Mouse (Mus musculus): ENCODE measurements around the gene Tcp1.

DNA sequence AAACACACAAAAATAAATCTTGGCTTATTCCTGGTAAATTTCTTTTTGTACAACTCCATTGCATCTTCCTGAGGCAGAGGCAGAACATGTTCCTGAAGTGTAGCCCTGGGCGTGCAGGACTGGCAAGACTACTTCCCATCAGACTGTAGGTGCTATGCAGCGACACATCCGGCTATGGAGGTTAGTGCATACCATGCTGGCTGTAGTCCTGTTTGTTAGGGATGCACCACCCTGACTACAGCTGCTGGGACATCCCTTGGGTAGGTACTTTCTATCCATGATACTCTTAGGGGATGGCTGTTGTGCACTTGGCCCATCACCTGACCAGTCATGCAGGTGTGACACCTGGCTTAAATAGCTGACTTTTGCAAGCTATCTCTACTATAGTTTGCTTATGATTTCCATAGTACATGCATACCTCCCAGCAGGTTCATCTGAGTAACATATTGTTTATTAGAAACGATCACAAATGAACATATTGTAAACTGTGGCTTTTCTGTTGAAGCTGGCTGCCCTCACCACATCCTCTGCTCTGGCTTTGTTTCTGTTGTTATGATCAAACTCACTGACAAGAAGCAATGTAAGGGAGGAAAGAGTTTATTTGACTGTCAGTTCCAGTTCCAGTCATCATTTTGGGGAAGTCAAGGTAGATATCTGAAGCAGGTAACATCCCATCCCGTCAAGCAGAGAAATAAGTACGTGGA lies 27.1 kb downstream of the Tcp1 start:
- TF ChIP-seq POLR2A (IDR thresholded peaks at IDR 0.05; ENCODE audit: borderline replicate concordance, extremely low read depth, insufficient read depth, insufficient read length, poor library complexity, severe bottlenecking) (no peak), CTCF (IDR thresholded peaks at IDR 0.05; ENCODE audit: borderline replicate concordance, extremely low read depth, insufficient read depth, insufficient read length) (no peak)

All from brain, embryonic 14.5 days (tissue).